Mouse (Mus musculus) left cerebral cortex, adult 11 months (tissue): ENCODE data around the gene Cbfa2t3.

Experiments
- DNase-seq: peaks from one replicate; pipeline ENCODE4 v3.0.0; 2022; ENCODE audit warnings: low spot score

The Cbfa2t3 gene

GRCm38 (mm10) chr8:122717869-122718509, 19.1 kb upstream of the Cbfa2t3 start:
- DNase-seq: no peak

DNA sequence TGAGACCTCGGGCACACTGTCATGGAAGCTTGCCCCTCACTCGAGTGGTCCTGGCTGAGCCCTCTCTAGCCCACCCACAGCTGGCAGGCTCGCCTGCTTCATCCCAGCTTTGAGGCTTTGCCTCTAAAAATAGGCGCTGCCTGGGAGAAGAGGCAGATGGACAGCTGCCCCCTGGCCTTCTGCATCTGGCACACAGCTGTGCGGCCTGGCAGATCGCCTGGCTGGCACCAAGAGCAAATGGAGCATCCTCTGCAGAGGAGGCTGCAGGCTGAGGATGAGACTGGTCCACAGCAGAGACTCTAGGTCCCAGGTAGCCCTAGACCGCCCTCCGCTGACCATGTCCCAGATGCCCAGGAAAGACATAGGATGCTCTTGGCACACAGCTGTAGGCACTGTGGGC, 17.7 kb upstream of the Cbfa2t3 start:
- DNase-seq: no peak

GRCm38 (mm10) chr8:122713157-122713518, 14.2 kb upstream of the Cbfa2t3 start:
- DNase-seq: no peak

- no peak for DNase-seq
Observed at GRCm38 (mm10) chr8:122712411-122713156, 13.7 kb upstream of the Cbfa2t3 start.

- DNase-seq: no peak
Observed at GRCm38 (mm10) chr8:122711891-122712365, 13.0 kb upstream of the Cbfa2t3 start.

DNA sequence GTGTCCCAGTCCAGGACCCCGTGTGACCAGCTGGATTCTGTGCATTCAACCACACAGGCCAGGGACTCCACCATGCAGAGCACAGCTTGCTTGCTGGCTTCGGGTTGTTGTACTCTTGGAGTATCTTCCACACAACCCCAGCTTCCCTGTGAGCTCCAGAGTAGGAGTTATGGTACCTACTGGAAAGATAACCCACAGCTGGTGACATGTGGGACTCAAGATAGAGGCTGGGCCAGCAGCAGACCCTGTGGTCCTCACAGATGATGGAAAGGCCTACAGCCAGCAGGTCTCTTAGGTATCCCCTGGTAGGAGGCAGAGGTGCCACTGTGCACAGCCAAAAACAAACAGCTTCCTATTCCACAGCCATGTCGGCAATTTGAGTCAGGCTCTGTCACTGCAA, 12.6 kb upstream of the Cbfa2t3 start:
- DNase-seq: no peak

DNA sequence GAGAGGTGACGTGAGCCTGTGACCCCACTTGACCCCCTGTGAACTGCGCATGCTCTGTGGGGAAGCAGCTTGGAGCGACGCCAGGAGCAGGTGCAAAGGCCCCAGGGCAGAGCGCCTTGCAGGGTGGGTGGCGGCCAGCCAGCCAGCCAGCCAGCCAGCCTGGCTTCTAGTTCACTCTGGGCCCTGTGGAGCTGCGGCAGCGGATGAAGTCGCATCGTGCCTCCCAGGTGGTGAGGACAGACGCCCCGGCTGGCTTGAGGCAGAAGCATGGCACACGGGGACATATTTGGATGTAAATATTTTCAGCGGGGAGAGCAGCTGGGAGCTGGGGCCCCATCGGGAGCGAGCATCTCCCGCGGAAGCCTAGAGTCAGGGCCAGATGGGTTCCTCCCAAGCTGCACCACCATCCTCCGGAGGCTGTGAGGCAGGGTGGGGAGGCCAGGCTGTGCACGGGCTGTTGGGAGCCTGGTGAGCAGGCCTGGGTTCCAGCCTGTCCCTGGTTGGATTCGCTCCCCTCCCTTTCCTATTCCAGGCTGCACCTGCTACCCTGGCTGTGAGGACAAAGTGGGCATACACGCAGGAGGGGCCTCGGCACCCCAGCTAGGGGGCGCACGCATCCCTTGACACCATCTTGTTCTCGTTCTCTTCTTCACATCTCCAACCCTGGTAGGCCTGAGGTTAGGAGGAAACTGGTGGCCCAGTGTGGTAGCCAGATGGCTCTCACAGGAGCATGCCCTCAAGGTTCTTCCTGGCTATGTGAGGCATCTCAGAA, 10.6 kb upstream of the Cbfa2t3 start:
- DNase-seq: no peak

DNA sequence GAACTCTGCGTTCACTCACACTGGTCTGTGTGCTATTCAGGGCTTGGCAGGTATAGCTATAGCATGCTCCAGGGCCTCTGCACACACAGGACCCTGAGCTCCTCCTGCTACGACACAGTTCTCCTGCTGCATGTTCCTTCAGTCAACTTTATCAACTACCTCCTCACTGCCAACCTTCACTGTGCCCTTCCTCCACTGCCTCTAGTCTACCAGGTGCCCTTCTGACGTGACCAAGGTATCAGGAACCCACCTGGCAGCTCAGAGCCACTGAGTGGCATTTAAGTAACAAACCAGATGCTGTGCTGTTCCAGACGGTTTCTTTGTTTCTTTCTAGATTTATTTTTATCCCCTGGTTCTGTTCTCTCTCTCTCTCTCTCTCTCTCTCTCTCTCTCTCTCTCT, 8.3 kb upstream of the Cbfa2t3 start:
- no peak for DNase-seq

DNA sequence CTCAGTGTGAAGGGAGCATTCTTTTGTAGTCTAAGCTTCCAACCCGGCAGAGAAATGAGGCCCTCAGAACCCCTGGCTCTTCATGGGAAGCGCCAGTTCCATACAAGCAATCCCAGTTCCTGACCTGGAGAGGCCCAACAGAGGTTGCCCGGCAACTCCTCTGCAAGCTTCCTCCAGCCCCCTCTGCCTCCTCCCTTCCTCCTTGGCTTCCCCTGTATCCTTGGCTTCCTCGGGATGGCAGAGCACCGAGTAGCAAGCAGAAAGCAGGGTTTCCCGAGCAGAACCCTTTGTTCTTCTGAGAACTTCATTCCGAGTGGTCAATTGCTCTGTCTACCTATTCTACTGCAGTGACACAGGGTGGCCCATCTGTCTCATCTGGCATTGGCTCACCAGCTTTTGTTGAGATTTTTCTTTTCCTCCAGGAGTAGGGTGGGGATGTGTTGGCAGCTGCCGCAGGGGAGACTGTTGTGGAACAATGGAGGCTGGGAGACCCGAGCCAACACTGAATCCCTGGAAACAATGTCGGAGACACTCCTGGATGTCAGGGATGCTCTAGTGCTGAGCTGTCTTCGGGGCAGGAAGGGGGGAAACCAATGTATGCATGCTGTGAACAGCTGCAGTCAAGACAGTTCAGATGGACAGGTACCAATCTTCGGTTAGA, 7.1 kb upstream of the Cbfa2t3 start:
- no peak for DNase-seq

DNA sequence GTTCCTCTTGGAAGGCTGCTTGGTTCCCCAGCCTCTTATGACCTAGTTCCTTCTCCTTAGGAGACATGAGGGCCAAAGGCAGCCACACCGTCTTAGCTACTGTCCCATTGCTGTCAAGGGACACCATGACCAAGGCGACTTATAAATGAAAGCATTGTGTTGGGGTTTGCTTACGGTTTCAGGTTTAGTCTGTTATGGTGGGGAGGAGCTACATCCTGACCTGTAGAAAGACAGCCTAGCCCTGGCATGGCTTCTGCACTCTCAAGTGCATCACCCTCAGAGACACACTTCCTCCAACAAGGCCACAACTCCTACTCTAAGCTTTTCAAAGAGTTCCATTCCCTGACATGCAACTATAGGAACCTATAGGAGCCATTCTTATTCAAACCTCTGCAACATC, 5.7 kb upstream of the Cbfa2t3 start:
- DNase-seq: no peak

DNA sequence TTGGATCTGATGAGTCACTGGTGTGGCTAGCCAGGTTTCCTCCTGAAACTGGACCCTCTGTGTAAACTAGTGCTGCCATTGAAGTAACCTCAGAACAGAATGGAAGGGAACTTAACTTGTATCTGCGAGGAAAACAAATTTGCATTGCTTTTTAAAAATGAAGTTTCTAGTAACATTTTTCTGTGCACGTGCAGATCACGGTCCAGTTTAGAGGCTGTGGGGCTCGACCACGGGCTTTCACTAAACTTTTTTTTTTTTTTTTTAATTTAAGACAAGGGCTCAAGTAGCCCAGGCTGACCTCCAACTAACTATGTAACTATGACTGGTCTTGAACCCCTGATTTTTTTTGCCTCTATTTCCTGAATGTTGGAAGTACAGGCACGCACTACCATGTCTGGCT, 4.0 kb upstream of the Cbfa2t3 start:
- no peak for DNase-seq

DNA sequence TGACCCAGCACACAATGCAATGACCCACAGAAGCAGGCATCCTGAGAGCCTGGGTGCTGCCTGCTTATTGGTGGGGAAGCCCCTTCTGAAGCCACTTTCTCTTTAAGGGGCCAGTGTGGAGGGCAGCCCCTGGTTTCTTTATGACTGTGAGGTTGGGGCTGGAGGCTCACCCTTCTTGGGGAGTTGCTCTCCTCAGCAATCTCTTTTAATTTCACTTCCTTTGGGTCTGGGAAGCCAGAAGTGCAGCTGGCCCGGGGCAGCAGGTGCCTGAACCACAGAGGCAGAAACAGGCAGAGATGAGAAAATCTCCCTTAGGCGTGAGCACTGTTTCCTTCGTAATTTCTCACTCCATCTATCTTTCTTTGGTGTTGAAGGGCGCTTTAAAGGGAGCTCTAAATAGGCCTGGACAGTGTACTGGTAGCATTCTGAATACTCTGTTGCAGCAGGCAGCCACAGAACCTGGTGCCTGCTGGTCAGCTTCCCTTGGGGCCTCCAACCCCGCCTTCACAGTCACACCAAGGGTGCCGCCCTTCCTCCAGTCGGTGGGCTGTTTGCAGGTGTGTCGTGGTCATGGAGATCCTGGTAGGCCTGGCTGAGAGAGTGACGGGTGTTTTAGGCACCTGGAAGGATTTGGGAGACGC, 3.5 kb upstream of the Cbfa2t3 start:
- DNase-seq: no peak

GRCm38 (mm10) chr8:122701441-122702185, 2.7 kb upstream of the Cbfa2t3 start:
- DNase-seq: no peak

- no peak for DNase-seq
Observed at GRCm38 (mm10) chr8:122700628-122701027, 1.7 kb upstream of the Cbfa2t3 start.

- DNase-seq: no peak
Observed at GRCm38 (mm10) chr8:122698254-122698768, 598 bp downstream of the Cbfa2t3 start.

DNA sequence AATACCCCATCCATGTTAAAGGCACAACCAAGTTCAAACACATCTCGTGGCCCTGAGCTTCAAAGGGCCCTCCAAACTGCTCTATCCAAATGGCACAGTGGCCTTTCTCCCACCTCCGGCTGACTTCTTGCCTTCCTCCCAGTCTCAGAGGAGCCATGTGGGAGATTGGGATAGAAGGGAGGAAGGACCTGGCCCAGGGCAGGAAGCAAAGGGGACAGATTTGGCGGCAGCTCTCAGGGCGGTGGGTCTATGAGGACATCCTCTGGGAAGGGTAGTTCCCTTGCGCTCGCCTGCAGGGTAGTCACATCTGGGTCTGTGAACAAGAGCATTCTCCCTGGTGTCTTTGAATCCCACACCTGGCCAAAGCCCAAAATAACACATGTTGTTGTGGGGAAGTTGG, 1.3 kb downstream of the Cbfa2t3 start:
- DNase-seq: no peak

- DNase-seq: no peak
Observed at GRCm38 (mm10) chr8:122697181-122697581, 1.7 kb downstream of the Cbfa2t3 start.

- no peak for DNase-seq
Observed at GRCm38 (mm10) chr8:122695438-122696042, 3.4 kb downstream of the Cbfa2t3 start.

- no peak for DNase-seq
Observed at GRCm38 (mm10) chr8:122692152-122692551, 6.8 kb downstream of the Cbfa2t3 start.

DNA sequence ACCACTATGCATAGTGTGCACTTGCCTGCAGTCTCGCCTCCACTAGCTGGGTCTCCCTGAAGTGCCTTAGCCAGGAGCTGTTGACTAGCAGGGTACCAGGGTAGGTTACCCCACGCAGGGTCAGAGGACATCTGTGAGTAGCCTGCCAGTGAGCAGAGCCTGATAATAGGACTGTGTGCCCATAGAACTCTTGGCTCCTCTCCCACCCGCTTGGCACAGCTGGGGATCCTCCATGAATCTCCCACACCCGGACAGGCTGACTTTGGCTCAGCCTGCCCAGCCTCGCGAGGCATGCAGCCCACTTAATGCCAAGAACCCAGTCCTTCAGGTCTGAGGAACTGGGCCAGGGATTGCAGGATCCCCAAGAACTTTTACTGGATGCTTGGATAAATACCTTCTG, 7.9 kb downstream of the Cbfa2t3 start:
- no peak for DNase-seq

GRCm38 (mm10) chr8:122689315-122689714, 9.6 kb downstream of the Cbfa2t3 start:
- DNase-seq: no peak
